Mouse (Mus musculus) heart, postnatal 0 days (tissue): Measurements from ENCODE around the gene Palm.

Experiments used
- CTCF ChIP-seq: IDR thresholded peaks from 2 replicates; pipeline ENCODE4 v1.5.1; 2016; ENCODE audit warnings: antibody characterized with exemption, control low read depth, low read depth
- EP300 ChIP-seq: IDR thresholded peaks from 2 replicates; pipeline ENCODE4 v1.6.1; 2016; ENCODE audit warnings: antibody characterized with exemption, low read depth

DNA sequence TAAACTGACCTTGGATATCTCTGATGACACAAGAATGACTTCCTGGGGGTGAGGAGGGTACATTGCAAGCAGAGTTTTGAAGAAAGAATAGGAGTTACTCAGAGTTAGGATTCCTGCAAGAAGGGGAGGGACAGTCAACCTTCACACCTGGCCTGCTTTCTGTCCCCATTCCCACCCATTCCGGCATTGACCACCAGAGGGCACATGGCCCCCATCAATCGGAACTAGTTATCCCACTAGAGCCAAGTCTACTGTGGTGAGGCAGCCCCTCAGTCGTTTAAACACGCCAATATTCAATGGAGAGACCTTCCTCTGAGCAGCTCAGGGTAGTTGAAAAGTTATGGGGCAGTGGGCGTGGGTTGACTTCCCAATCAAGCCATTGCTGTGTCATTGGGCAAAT is 25.0 kb upstream of the Palm start:
- TF ChIP-seq CTCF: peak; percentile 93
- no peak for TF ChIP-seq EP300
